Mouse (Mus musculus) activated CD4-positive, CD25-positive, alpha-beta regulatory T cell, adult 4 months (primary cell): ENCODE measurements around the gene Kng2. TPM values are rescaled to one million over a fixed set of nuclear protein-coding genes. Genes with fewer than 3 reads are reported as not detected.
"Not testable (repeated sequence)": the region's sequence is repeated elsewhere in the genome, so short reads cannot be mapped to it uniquely, and the experiment has no call there.

Experiments
- ATAC-seq: one replicate; pipeline ENCODE4 v1.8.0; 2017
- polyA plus RNA-seq, 2 experiments: library from polyadenylated mRNA; unstranded; fragments of 100-300 nt; shearing (Covaris generic); gene quantifications; one replicate each; pipeline ENCODE4 v1.2.1; 2017

Gene Kng2
- polyA plus RNA-seq, 2 experiments from 2014 or later, result not detected

DNA sequence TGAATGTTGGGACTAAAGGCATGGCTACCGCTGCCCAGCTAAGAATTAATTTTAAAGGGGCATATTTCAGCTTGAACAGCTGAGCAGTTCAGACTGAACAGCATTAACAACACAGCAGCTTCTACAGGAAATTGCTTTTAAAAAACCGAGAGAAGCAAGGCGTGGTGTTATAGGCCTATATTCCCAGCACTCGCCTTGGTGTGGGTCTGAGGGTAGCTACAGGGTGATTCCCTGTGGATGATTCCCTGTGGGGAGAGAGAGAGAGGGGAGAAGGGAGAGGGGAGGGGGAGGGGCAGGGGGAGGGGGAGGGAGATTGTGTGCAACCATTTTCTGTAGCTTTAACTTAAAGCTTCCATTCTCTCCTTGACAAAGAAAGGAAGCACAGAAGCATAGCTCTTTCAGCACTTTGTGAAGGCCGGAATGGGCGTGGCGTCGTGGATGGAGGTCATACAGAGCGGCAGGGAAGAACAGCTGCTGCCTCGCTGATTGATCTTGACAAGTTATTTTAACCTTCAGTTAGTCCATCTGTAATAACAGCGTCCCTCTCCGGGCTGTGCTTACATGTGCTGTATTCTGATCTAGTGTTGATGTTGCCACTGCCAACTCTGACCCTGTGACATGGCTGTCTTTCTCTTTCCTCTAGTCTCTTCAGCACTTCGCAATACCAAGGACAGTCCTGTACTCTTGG is 73.7 kb downstream of the Kng2 start:
- no peak for ATAC-seq

- ATAC-seq, result no peak
Measured at GRCm38 (mm10) chr16:22953069-22953468, 76.2 kb downstream of the Kng2 start.

- no peak for ATAC-seq
Measured at GRCm38 (mm10) chr16:22950840-22951395, 78.4 kb downstream of the Kng2 start, which contains the start of gene Hrg. Gene Hrg, plus strand, starts transcription at chr16:22951072.

DNA sequence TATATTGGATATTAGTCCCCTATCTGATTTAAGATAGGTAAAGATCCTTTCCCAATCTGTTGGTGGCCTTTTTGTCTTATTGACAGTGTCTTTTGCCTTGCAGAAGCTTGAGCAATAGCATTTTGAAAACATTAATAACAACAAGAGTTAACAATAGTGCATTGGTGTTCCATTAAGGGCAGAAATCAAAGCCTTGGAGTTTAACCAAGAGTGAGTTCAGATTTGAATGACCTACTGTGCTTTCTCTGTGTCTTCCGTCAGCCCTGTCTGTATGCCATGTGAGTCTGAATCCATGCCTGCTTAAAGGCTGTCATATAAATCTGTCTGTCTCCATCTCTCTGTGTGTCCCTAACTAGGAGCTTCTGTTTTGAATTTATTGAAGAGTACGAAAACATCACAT is 81.9 kb downstream of the Kng2 start:
- no peak for ATAC-seq

GRCm38 (mm10) chr16:22941825-22942476 is 87.3 kb downstream of the Kng2 start:
- ATAC-seq, result not testable (repeated sequence)

GRCm38 (mm10) chr16:22939120-22939695 is 90.1 kb downstream of the Kng2 start:
- ATAC-seq, result no peak

DNA sequence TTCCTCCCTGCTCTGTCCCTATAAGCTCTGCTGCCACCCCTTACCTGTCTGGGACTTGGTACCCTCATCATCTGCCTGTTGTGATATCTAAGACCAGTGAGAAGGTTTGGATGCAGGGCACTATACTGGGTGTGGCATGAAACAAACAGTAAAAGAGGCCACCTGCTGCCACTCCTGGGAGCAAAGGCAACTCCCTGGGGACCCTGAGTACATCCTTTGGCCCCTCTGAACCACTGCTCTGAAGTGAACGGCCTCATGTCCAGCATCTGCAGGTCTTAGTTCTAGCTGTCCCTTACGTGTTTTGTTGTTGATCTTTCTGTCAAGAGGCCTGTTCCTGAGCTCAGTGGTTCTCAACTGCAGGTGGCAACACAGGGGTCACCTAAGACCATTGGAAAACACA is 90.7 kb downstream of the Kng2 start:
- no peak for ATAC-seq

- ATAC-seq, result no peak
Measured at GRCm38 (mm10) chr16:22937631-22938030, 91.7 kb downstream of the Kng2 start.

Other genes with a start within 250 kb of the Kng2 start
- not detected for gene Crygs, start 217.9 kb downstream of the Kng2 start, polyA plus RNA-seq
- 10 to 100 TPM; 16.5 to 18.6 TPM for gene Tbccd1, start 171.8 kb downstream of the Kng2 start, polyA plus RNA-seq
- 10 to 100 TPM; 52.9 to 66.2 TPM for gene Dnajb11, start 171.6 kb downstream of the Kng2 start, polyA plus RNA-seq
- not detected for gene Ahsg, start 138.2 kb downstream of the Kng2 start, polyA plus RNA-seq
- gene Fetub, start 111.1 kb downstream of the Kng2 start, polyA plus RNA-seq, result not detected
- not detected for gene Hrg, start 78.4 kb downstream of the Kng2 start, polyA plus RNA-seq
- under 1 TPM in 1 of 2 experiments, not detected in 1; 0.20 TPM for gene Kng1, start 28.4 kb upstream of the Kng2 start, polyA plus RNA-seq
- 100 to 1,000 TPM; 399 to 481 TPM for gene Eif4a2, start 78.0 kb upstream of the Kng2 start, polyA plus RNA-seq
- 10 to 100 TPM; 51.8 to 68.2 TPM for gene Rfc4, start 98.3 kb upstream of the Kng2 start, polyA plus RNA-seq
- gene Adipoq, start 117.1 kb upstream of the Kng2 start, polyA plus RNA-seq, result not detected
- gene St6gal1, start 195.3 kb upstream of the Kng2 start, polyA plus RNA-seq, result 10 to 100 TPM; 68.6 to 88.1 TPM